Mouse (Mus musculus) embryonic facial prominence, embryonic 12.5 days (tissue): ENCODE results near the gene Rhof. TPM values are rescaled to one million over a fixed set of nuclear protein-coding genes. Genes with fewer than 3 reads are reported as not detected.

Experiments used
- ATAC-seq: fragments of 200-750 bp; cut with Nextera tagmentation; 2 replicates; pipeline ENCODE4 v1.8.0; 2017; ENCODE audit not compliant: insufficient number of reproducible peaks, insufficient read depth, low FRiP score, low TSS enrichment
- H3K27ac ChIP-seq: fragments of 300-500 bp; sonication (generic); 2 replicates; pipeline ENCODE4 v1.5.1; 2016; ENCODE audit warnings: mild to moderate bottlenecking
- H3K27me3 ChIP-seq: fragments of 300-500 bp; sonication (generic); 2 replicates; pipeline ENCODE4 v1.6.1; 2016; ENCODE audit warnings: mild to moderate bottlenecking, moderate library complexity
- H3K36me3 ChIP-seq: fragments of 300-500 bp; sonication (generic); 2 replicates; pipeline ENCODE4 v1.6.1; 2016; ENCODE audit warnings: mild to moderate bottlenecking
- H3K4me1 ChIP-seq: fragments of 300-500 bp; sonication (generic); 2 replicates; pipeline ENCODE4 v1.6.1; 2016
- H3K4me2 ChIP-seq: fragments of 300-500 bp; sonication (generic); replicated peaks from 2 replicates; pipeline ENCODE4 v1.6.1; 2016; ENCODE audit warnings: mild to moderate bottlenecking, moderate library complexity
- H3K4me3 ChIP-seq: fragments of 300-500 bp; sonication (generic); 2 replicates; pipeline ENCODE4 v1.5.1; 2016; ENCODE audit warnings: mild to moderate bottlenecking
- H3K9ac ChIP-seq: fragments of 300-500 bp; sonication (generic); 2 replicates; pipeline ENCODE4 v1.6.1; 2016; ENCODE audit warnings: mild to moderate bottlenecking, moderate library complexity
- H3K9me3 ChIP-seq: fragments of 300-500 bp; sonication (generic); 2 replicates; pipeline ENCODE4 v1.6.1; 2016; ENCODE audit warnings: mild to moderate bottlenecking, moderate library complexity
- WGBS: fragments of 180-500 bp; shearing (Covaris S2); methylation state at CpG from one replicate; pipeline ENCODE4 v1.1.7; 2016; 5-methylcytosine and 5-hydroxymethylcytosine counted together
- polyA plus RNA-seq: library from polyadenylated mRNA; unstranded; fragments of >200 nt; fragmentation: Nextera tagmentation; extraction: Ambion mirVana; gene quantifications from 2 replicates; pipeline ENCODE4 v1.2.1, GENCODE M21; 2016

The Rhof gene
- polyA plus RNA-seq, 1 experiment from 2014 or later, result 2.9 TPM

- Histone ChIP-seq H3K36me3 (peaks cover 13% of the 10 kb centered on the region; the same call in 1 of the 2 replicates), H3K4me1 (peaks cover 48% of the 10 kb centered on the region), H3K9me3 (no peaks in the 10 kb centered on the region), H3K27ac (peak overlapping the region; percentile 100), H3K4me3 (peak overlapping the region; percentile 71), H3K4me2 (peak overlapping the region; percentile 99), H3K27me3 (no peaks in the 10 kb centered on the region), H3K9ac (peak overlapping the region; percentile 100)
- WGBS, result under 1% methylated on average over 39 of the region's 39 CpGs
- ATAC-seq, result no peak
Observed at GRCm38 (mm10) chr5:123138953-123139721, 6.6 kb upstream of the Rhof start.

- peak overlapping the region; percentile 100 for H3K9ac ChIP-seq
- H3K4me2 ChIP-seq, result peak overlapping the region; percentile 99
- H3K27me3 ChIP-seq, result no peaks in the 10 kb centered on the region
- peaks cover 10% of the 10 kb centered on the region; the same call in 1 of the 2 replicates for H3K36me3 ChIP-seq
- peaks cover 50% of the 10 kb centered on the region for H3K4me1 ChIP-seq
- 2% methylated on average over 39 of the region's 40 CpGs for WGBS
- H3K4me3 ChIP-seq, result peak overlapping the region; percentile 71
- ATAC-seq, result peak; percentile 18
- peak overlapping the region; percentile 100 for H3K27ac ChIP-seq
- no peaks in the 10 kb centered on the region for H3K9me3 ChIP-seq
Observed at GRCm38 (mm10) chr5:123138230-123138911, 5.9 kb upstream of the Rhof start.

GRCm38 (mm10) chr5:123137910-123138229 lies 5.4 kb upstream of the Rhof start:
- H3K4me2 ChIP-seq, result peak overlapping the region; percentile 99
- ATAC-seq, result no peak
- peaks cover 55% of the 10 kb centered on the region for H3K4me1 ChIP-seq
- WGBS, result 4% methylated on average over 6 of the region's 6 CpGs
- H3K9ac ChIP-seq, result peak overlapping the region; percentile 100
- peak overlapping the region; percentile 100 for H3K27ac ChIP-seq
- peaks cover 10% of the 10 kb centered on the region; the same call in 1 of the 2 replicates for H3K36me3 ChIP-seq
- no peaks in the 10 kb centered on the region for H3K27me3 ChIP-seq
- no peaks in the 10 kb centered on the region for H3K9me3 ChIP-seq
- H3K4me3 ChIP-seq, result peak overlapping the region; percentile 71

GRCm38 (mm10) chr5:123137044-123137909 lies 4.8 kb upstream of the Rhof start:
- peak overlapping the region; percentile 99 for H3K4me2 ChIP-seq
- peak overlapping the region; percentile 100 for H3K27ac ChIP-seq
- peaks cover 60% of the 10 kb centered on the region for H3K4me1 ChIP-seq
- 3% methylated on average over 20 of the region's 20 CpGs for WGBS
- H3K4me3 ChIP-seq, result peak overlapping the region; percentile 71
- H3K36me3 ChIP-seq, result peaks cover 10% of the 10 kb centered on the region; the same call in 1 of the 2 replicates
- H3K9ac ChIP-seq, result peak overlapping the region; percentile 100
- H3K27me3 ChIP-seq, result no peaks in the 10 kb centered on the region
- no peak for ATAC-seq
- no peaks in the 10 kb centered on the region for H3K9me3 ChIP-seq

- H3K4me1 ChIP-seq, result peaks cover 68% of the 10 kb centered on the region
- peak overlapping the region; percentile 99 for H3K4me2 ChIP-seq
- no peaks in the 10 kb centered on the region for H3K27me3 ChIP-seq
- peak overlapping the region; percentile 100 for H3K9ac ChIP-seq
- WGBS, result 1% methylated on average over 13 of the region's 13 CpGs
- no peaks in the 10 kb centered on the region for H3K9me3 ChIP-seq
- peaks cover 10% of the 10 kb centered on the region; the same call in 1 of the 2 replicates for H3K36me3 ChIP-seq
- H3K4me3 ChIP-seq, result peak overlapping the region; percentile 71
- H3K27ac ChIP-seq, result peak overlapping the region; percentile 100
- peak; percentile 22; the same call in 1 of the 2 replicates for ATAC-seq
Observed at GRCm38 (mm10) chr5:123136361-123137043, 4.0 kb upstream of the Rhof start.

- 2% methylated on average over 30 of the region's 30 CpGs for WGBS
- Histone ChIP-seq H3K36me3 (peaks cover 11% of the 10 kb centered on the region; the same call in 1 of the 2 replicates), H3K27me3 (no peaks in the 10 kb centered on the region), H3K4me2 (peak overlapping the region; percentile 99), H3K9ac (peak overlapping the region; percentile 100), H3K4me1 (peaks cover 72% of the 10 kb centered on the region), H3K4me3 (peak overlapping the region; percentile 71), H3K27ac (peak overlapping the region; percentile 100), H3K9me3 (no peaks in the 10 kb centered on the region)
- ATAC-seq, result peak; percentile 2; the same call in 1 of the 2 replicates
Observed at GRCm38 (mm10) chr5:123135471-123136360, 3.2 kb upstream of the Rhof start.

- ATAC-seq, result no peak
- H3K9me3 ChIP-seq, result no peaks in the 10 kb centered on the region
- peaks cover 15% of the 10 kb centered on the region for H3K36me3 ChIP-seq
- peak overlapping the region; percentile 100 for H3K27ac ChIP-seq
- peak overlapping the region; percentile 100 for H3K9ac ChIP-seq
- no peaks in the 10 kb centered on the region for H3K27me3 ChIP-seq
- WGBS, result 18% methylated on average over 8 of the region's 8 CpGs
- peak overlapping the region; percentile 71 for H3K4me3 ChIP-seq
- H3K4me2 ChIP-seq, result peak overlapping the region; percentile 99
- peaks cover 72% of the 10 kb centered on the region for H3K4me1 ChIP-seq
Observed at GRCm38 (mm10) chr5:123134875-123135382, 2.4 kb upstream of the Rhof start.

GRCm38 (mm10) chr5:123134186-123134874 lies 1.8 kb upstream of the Rhof start:
- no peak for ATAC-seq
- Histone ChIP-seq H3K9ac (no peak overlapping the region; the same call in 1 of the 2 replicates), H3K4me2 (peak overlapping the region; percentile 99), H3K27me3 (no peaks in the 10 kb centered on the region), H3K9me3 (no peaks in the 10 kb centered on the region), H3K36me3 (peaks cover 15% of the 10 kb centered on the region), H3K27ac (peak overlapping the region; percentile 100), H3K4me3 (peak overlapping the region; percentile 71), H3K4me1 (peaks cover 72% of the 10 kb centered on the region)
- WGBS, result 41% methylated on average over 13 of the region's 13 CpGs

GRCm38 (mm10) chr5:123133784-123134143 lies 1.3 kb upstream of the Rhof start:
- Histone ChIP-seq H3K27me3 (no peaks in the 10 kb centered on the region), H3K36me3 (peaks cover 15% of the 10 kb centered on the region), H3K4me3 (peak overlapping the region; percentile 10; the same call in 1 of the 2 replicates), H3K9ac (no peak overlapping the region; the same call in 1 of the 2 replicates), H3K4me1 (peaks cover 72% of the 10 kb centered on the region), H3K27ac (peak overlapping the region; percentile 100), H3K9me3 (no peaks in the 10 kb centered on the region), H3K4me2 (peak overlapping the region; percentile 30)
- ATAC-seq, result no peak
- whole genome bisulfite sequencing, result 13% methylated on average over 7 of the region's 7 CpGs
